Mouse (Mus musculus) embryonic facial prominence, embryonic 12.5 days (tissue): ENCODE measurements around the gene Klhdc7b. TPM values are rescaled to one million over a fixed set of nuclear protein-coding genes. Genes with fewer than 3 reads are reported as not detected.

Source experiments
- ATAC-seq: fragments of 200-750 bp; cut with Nextera tagmentation; 2 replicates; pipeline ENCODE4 v1.8.0; 2017; ENCODE audit not compliant: insufficient number of reproducible peaks, insufficient read depth, low FRiP score, low TSS enrichment
- H3K27ac ChIP-seq: fragments of 300-500 bp; sonication (generic); 2 replicates; pipeline ENCODE4 v1.5.1; 2016; ENCODE audit warnings: mild to moderate bottlenecking
- H3K27me3 ChIP-seq: fragments of 300-500 bp; sonication (generic); 2 replicates; pipeline ENCODE4 v1.6.1; 2016; ENCODE audit warnings: mild to moderate bottlenecking, moderate library complexity
- H3K36me3 ChIP-seq: fragments of 300-500 bp; sonication (generic); 2 replicates; pipeline ENCODE4 v1.6.1; 2016; ENCODE audit warnings: mild to moderate bottlenecking
- H3K4me1 ChIP-seq: fragments of 300-500 bp; sonication (generic); 2 replicates; pipeline ENCODE4 v1.6.1; 2016
- H3K4me2 ChIP-seq: fragments of 300-500 bp; sonication (generic); replicated peaks from 2 replicates; pipeline ENCODE4 v1.6.1; 2016; ENCODE audit warnings: mild to moderate bottlenecking, moderate library complexity
- H3K4me3 ChIP-seq: fragments of 300-500 bp; sonication (generic); 2 replicates; pipeline ENCODE4 v1.5.1; 2016; ENCODE audit warnings: mild to moderate bottlenecking
- H3K9ac ChIP-seq: fragments of 300-500 bp; sonication (generic); 2 replicates; pipeline ENCODE4 v1.6.1; 2016; ENCODE audit warnings: mild to moderate bottlenecking, moderate library complexity
- H3K9me3 ChIP-seq: fragments of 300-500 bp; sonication (generic); 2 replicates; pipeline ENCODE4 v1.6.1; 2016; ENCODE audit warnings: mild to moderate bottlenecking, moderate library complexity
- WGBS: fragments of 180-500 bp; shearing (Covaris S2); methylation state at CpG from one replicate; pipeline ENCODE4 v1.1.7; 2016; 5-methylcytosine and 5-hydroxymethylcytosine counted together
- polyA plus RNA-seq: library from polyadenylated mRNA; unstranded; fragments of >200 nt; fragmentation: Nextera tagmentation; extraction: Ambion mirVana; gene quantifications from 2 replicates; pipeline ENCODE4 v1.2.1, GENCODE M21; 2016

The Klhdc7b gene
- polyA plus RNA-seq, 1 experiment from 2014 or later, result not detected

DNA sequence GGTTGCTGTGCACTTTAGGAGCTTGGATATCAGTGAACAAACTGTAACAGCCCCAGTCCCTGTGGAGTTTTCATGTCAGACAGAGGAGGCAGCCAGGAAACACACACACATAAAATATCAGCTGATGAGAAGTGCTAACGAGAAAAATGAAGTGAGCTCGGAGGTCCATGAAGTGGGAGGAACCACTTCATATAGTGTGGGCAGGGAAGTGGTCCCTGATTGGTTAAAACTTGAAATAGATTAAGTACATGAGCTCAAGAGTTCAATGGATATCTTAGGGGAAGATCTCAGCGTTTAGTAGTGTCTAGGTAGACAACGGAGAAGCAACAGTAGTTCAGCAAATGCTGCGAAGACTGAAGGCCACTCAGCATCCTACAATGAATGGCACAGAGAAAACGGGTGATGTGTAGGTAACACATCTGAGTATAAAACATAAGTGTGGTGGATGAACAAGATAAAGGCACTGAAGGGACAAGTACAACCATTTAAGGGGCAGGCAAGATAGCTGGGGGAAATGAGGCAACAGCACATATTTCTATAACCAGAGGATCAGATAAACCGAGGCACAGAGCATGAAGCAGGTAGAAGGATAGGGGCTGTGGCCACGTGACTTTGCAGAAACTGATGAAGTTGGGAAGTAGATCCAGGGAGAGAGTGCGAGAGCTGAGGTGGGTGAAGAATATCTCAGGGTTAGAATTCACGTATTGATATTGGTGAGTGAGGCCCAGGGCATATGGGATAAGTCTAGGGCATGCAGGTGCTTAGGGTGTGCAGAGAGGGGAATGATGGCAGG is 20.3 kb downstream of the Klhdc7b start:
- H3K4me1 ChIP-seq, result no peaks in the 10 kb centered on the region
- no peak overlapping the region for H3K9ac ChIP-seq
- no peak overlapping the region for H3K27ac ChIP-seq
- ATAC-seq, result no peak
- no peaks in the 10 kb centered on the region for H3K36me3 ChIP-seq
- no peaks in the 10 kb centered on the region for H3K27me3 ChIP-seq
- H3K4me2 ChIP-seq, result no peak overlapping the region
- WGBS, result 81% methylated on average over 10 of the region's 10 CpGs
- H3K4me3 ChIP-seq, result no peak overlapping the region
- H3K9me3 ChIP-seq, result 0 out of 2 replicates have a peak, but pooled peaks cover 4% of the 10 kb centered on the region

DNA sequence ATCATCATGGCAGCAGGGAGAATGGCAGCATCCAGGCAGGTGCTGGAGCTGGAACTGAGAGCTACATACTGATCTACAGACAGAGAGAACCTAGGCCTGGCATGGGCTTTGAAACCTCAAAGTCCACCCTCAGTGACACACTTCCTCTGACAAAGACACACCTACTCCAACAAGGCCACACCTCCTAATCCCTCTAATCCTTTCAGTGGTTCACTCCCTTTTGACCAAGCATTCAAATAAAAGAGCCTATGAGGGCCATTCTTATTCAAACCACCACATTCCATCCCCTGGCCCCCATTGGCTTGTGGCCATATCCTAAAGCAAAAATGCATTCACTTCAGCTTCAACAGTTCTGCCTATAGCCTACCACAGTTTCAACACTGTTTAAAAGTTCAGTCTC is 22.0 kb downstream of the Klhdc7b start:
- no peaks in the 10 kb centered on the region for H3K27me3 ChIP-seq
- no peaks in the 10 kb centered on the region for H3K36me3 ChIP-seq
- no peak overlapping the region for H3K27ac ChIP-seq
- no peaks in the 10 kb centered on the region for H3K4me1 ChIP-seq
- 0 out of 2 replicates have a peak, but pooled peaks cover 7% of the 10 kb centered on the region for H3K9me3 ChIP-seq
- ATAC-seq, result no peak
- no peak overlapping the region for H3K4me3 ChIP-seq
- no peak overlapping the region for H3K9ac ChIP-seq
- no peak overlapping the region for H3K4me2 ChIP-seq

DNA sequence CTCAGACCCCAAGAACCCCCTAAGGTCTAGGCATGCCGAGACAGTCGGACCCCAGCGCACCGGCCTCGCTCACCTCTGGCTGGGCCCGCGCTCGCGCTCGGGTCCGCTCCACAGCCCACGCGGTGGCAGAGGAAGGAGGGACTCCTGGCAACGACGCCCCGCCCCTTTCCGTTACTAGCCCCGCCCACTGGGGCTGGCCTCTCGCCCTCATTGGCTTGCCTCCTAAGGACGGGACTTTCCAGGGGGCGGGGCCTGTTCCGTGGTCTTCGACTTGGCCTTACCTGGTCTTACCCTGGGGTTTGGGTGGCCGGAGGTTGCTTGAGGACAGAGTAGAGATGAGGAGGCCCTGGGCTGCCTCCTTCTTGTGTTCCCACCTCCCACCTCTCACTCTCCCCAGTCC is 25.4 kb downstream of the Klhdc7b start, which contains the start of gene Syce3:
Syce3 (minus strand) TSS at position 386 of the 400 bp plus-strand sequence.
- Histone ChIP-seq H3K27ac (no peak within 1 kb of the TSS), H3K36me3 (no peaks in the 10 kb centered on the region), H3K9me3 (0 out of 2 replicates have a peak, but pooled peaks cover 7% of the 10 kb centered on the region), H3K4me3 (no peak within 1 kb of the TSS), H3K4me2 (no peak within 1 kb of the TSS), H3K9ac (no peak within 1 kb of the TSS), H3K4me1 (no peaks in the 10 kb centered on the region), H3K27me3 (no peaks in the 10 kb centered on the region)
- 0 out of 2 replicates have a peak, but pooled peaks have one; percentile 35 for ATAC-seq
- WGBS, result 87% methylated on average over 24 of the region's 24 CpGs

DNA sequence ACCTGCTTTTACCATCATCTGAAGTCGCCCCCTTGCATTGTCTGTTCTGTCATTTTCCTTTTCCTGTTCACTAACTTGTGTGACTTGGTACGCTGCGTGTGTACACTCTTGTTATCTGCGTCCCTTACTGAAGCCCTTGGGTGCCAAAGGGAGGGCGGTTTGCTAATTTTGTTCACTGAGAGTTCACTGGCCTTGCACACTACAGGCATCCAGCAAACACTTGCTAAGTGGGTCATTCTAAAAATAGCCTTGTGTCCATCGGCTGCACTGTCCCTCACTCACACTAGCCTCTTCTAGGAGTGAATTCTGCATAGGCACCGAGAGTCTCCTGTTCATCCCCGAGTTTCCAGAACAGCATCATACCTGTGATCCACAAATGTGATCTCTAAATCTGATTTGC is 30.6 kb downstream of the Klhdc7b start:
- WGBS, result 87% methylated on average over 8 of the region's 8 CpGs
- Histone ChIP-seq H3K27me3 (no peaks in the 10 kb centered on the region), H3K27ac (no peak overlapping the region), H3K36me3 (peaks cover 5% of the 10 kb centered on the region; the same call in 1 of the 2 replicates), H3K4me1 (no peaks in the 10 kb centered on the region), H3K4me3 (no peak overlapping the region), H3K9ac (no peak overlapping the region), H3K4me2 (no peak overlapping the region), H3K9me3 (0 out of 2 replicates have a peak, but pooled peaks cover 1% of the 10 kb centered on the region)
- no peak for ATAC-seq

DNA sequence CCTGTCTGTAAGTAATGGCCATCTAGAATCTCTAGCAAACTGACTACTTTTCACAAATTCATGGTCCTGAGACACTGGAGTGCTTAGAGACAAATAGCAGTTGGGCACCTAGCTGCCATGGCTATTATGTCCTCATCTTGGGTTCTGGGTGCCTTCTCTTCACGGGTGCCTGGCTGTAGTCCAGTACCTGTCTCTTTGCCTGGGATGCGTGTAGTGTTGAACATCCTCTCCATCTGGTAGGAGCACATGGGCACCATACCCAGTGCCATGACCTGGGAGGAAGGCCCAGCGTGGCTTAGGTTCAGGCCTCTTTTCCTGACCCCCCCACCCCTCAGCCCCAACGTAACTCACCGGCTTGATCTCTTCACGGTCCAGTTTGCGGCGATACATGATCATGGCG is 37.2 kb downstream of the Klhdc7b start:
- Histone ChIP-seq H3K36me3 (peaks cover 20% of the 10 kb centered on the region), H3K9ac (no peak overlapping the region), H3K4me3 (no peak overlapping the region), H3K27me3 (0 out of 2 replicates have a peak, but pooled peaks cover 2% of the 10 kb centered on the region), H3K9me3 (no peaks in the 10 kb centered on the region), H3K4me2 (no peak overlapping the region), H3K4me1 (peaks cover 7% of the 10 kb centered on the region; the same call in 1 of the 2 replicates), H3K27ac (no peak overlapping the region)
- ATAC-seq, result no peak
- 90% methylated on average over 9 of the region's 9 CpGs for WGBS

DNA sequence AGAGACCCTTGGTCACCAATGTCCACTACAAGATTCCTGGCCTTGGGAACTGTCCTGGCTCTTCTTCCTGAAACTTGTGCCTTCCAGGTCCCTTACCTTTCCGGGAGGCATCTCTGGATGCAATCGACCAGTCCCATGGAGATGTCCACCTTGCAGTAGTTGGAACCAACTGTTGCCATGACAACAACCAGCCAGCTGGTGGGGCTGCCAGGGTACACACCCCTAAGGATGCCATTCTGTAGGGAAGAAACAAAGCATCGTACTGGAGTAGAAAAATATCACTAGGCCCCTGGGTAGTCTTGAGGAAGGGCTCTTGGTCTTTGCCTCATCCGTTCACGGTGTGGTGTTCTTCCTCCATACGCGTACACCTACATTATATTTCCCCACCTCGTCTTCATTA is 39.9 kb downstream of the Klhdc7b start:
- Histone ChIP-seq H3K9ac (no peak overlapping the region), H3K4me1 (peaks cover 13% of the 10 kb centered on the region), H3K4me2 (no peak overlapping the region), H3K36me3 (peaks cover 22% of the 10 kb centered on the region), H3K27ac (no peak overlapping the region), H3K9me3 (no peaks in the 10 kb centered on the region), H3K4me3 (no peak overlapping the region), H3K27me3 (0 out of 2 replicates have a peak, but pooled peaks cover 2% of the 10 kb centered on the region)
- ATAC-seq, result no peak
- 85% methylated on average over 8 of the region's 8 CpGs for WGBS

DNA sequence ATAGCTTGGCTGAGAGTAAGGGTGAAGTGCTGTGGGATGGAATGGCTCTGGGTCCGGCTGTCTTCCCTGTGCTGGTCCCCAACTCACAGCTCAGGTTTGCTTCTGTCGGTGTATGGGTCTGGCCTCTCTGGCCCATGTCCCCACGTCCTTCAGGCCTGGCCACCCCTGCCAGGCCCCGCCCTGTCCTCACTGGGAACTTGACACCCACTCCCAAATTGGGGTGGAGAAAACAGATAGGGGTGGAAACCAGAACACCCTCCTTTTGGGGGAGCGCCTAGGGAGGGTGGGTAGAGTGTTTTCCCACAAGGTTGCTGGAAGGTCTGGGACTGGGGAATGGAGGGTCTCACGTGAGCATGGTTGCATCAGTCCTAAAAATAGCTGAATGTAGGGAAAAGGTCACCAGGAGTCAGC is 41.0 kb downstream of the Klhdc7b start, which contains the start of gene Cpt1b:
Cpt1b (minus strand) TSS at position 153 of the 411 bp plus-strand sequence.
- Histone ChIP-seq H3K4me3 (no peak within 1 kb of the TSS), H3K4me2 (0 out of 2 replicates have a peak within 1 kb of the TSS, but pooled peaks have one; percentile 12), H3K27me3 (0 out of 2 replicates have a peak, but pooled peaks cover 2% of the 10 kb centered on the region), H3K9ac (no peak within 1 kb of the TSS), H3K27ac (no peak within 1 kb of the TSS), H3K4me1 (peaks cover 16% of the 10 kb centered on the region), H3K36me3 (peaks cover 19% of the 10 kb centered on the region), H3K9me3 (no peaks in the 10 kb centered on the region)
- no peak for ATAC-seq
- WGBS, result 24% methylated on average over 6 of the region's 6 CpGs

DNA sequence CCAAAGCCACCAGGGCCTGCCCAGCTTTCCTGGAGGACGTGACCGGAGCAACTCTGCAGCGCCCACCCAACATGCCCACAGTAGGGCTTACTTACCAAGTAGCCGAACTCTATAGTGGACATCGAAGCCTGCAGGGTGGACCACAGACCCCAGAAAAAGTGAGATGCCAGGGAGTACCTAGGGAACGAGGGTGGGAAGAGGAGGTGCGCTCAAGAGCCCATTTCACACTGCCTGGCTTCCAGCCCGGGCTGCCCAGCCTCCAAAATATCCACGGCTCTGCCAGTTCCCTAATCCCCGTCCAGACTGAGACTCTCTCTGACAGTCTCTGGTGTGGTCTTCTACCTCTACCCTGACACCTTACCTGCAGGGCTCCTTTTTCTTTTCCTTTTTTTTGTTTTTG is 42.0 kb downstream of the Klhdc7b start:
- H3K36me3 ChIP-seq, result peaks cover 19% of the 10 kb centered on the region
- no peak for ATAC-seq
- H3K4me1 ChIP-seq, result peaks cover 16% of the 10 kb centered on the region
- H3K27me3 ChIP-seq, result 0 out of 2 replicates have a peak, but pooled peaks cover 2% of the 10 kb centered on the region
- no peaks in the 10 kb centered on the region for H3K9me3 ChIP-seq
- no peak overlapping the region for H3K4me2 ChIP-seq
- H3K9ac ChIP-seq, result no peak overlapping the region
- no peak overlapping the region for H3K4me3 ChIP-seq
- no peak overlapping the region for H3K27ac ChIP-seq
- 87% methylated on average over 10 of the region's 10 CpGs for WGBS

DNA sequence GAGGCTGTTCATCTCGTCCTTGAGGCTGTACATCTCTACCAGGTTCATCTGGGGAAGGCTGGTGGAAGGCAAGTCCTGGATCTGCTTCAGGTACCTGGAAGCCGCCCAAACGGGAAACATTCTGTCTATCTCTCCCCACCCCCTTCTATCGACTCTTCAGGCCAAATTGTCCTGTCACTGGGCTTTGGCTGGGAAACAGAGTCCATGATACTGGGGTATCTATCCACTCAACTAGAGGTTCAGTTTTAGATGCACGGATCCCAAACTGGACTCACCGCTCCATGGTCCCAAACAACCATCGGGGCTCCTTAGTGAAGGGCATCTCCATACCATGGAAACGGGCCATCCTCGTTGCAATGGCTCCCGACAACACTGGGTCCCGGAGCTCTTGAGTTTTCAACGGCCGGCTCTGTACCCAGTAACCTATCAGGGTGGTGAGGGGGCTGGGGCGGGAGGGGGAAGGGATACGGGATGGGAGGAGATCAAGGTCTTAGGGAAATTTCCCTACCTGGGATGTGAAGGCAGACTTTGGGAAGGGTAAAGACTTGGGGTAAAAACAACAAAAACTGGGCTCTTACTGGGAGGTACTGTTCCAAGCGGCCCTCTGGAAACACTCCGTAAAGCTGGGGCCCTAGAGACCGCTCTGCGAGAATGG is 43.5 kb downstream of the Klhdc7b start:
- no peak for ATAC-seq
- 81% methylated on average over 19 of the region's 19 CpGs for WGBS
- Histone ChIP-seq H3K9me3 (no peaks in the 10 kb centered on the region), H3K4me1 (peaks cover 16% of the 10 kb centered on the region), H3K27ac (no peak overlapping the region), H3K9ac (peak overlapping the region; percentile 79), H3K27me3 (0 out of 2 replicates have a peak, but pooled peaks cover 2% of the 10 kb centered on the region), H3K4me3 (peak overlapping the region; percentile 67), H3K36me3 (peaks cover 19% of the 10 kb centered on the region), H3K4me2 (peak overlapping the region; percentile 84)

DNA sequence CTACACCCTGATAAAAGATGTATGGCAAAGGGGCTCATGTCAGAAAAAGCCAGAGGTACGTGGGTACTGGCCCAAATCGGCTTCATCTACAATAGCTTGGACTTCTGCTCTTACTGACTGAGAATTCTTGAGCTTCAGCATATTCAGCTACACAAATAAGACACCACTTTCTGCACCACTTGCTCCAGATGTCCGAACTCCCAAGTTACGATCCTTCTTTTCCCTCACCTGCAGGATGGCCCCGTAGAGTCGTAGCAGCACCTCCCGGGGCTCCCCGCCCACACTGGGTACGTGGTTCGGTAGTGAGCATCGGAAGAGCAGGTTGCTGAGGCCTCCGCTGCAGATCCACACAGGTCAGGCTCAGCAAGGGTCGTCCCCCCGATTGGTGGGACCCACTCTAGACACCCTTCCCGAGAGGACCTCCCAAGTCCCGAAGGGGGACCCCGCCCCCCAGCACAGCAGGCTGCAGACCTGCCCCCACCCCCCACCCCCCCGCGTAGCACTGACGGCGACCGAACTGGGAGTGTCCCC is 44.2 kb downstream of the Klhdc7b start:
- Histone ChIP-seq H3K36me3 (peaks cover 19% of the 10 kb centered on the region), H3K4me1 (peaks cover 16% of the 10 kb centered on the region), H3K27me3 (0 out of 2 replicates have a peak, but pooled peaks cover 2% of the 10 kb centered on the region), H3K4me2 (peak overlapping the region; percentile 84), H3K27ac (peak overlapping the region; percentile 93; the same call in 1 of the 2 replicates), H3K4me3 (peak overlapping the region; percentile 67), H3K9me3 (no peaks in the 10 kb centered on the region), H3K9ac (peak overlapping the region; percentile 79)
- 5% methylated on average over 22 of the region's 22 CpGs for WGBS
- peak; percentile 42; the same call in 1 of the 2 replicates for ATAC-seq

DNA sequence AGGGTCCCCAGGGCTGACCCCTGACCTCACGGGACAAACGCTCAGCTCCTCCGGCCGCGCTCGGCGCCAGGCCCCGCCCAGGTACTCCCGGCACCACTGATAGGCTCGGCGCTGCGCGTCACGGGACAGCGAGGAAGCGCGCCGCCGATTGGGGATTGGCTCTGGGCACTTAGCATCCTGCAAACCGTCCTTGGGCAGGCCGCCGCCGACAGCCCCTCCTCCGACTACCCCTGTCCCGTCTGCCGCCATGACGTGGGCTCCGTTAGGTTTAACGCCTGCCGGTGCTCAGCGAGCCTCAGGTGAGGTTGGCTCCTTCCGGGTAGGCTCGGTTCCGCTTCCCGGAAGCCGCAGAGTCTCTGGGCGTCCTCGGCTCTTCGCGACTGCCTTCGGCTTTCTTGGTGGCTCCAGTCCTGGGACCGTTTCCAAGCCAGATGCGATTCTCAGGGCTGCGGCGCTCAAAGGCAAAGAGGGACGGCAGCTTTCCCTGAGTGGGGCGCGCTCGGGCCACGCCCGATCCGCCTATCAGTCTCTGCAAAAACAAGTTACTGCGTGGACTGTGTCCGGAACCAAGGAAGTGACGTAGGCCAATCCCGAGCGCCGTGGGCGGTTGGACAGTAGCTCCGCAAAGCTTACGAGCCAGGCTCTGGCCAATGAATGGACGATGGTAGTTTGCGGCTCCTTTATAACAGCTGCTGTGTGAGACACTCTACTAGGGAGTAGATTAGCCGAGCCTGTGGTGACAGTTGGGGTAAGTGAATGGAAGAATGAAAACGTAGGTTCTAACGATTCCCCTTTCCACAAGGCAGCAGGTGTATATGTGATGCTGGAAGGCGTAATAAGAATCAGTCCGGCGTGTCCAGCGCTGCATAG is 44.9 kb downstream of the Klhdc7b start, which contains the start of the genes C730034F03Rik, Gm44502 and Chkb:
C730034F03Rik (plus strand) TSS at position 238 of the 870 bp plus-strand sequence.
Gm44502 (minus strand) TSS at position 345 of the 870 bp plus-strand sequence.
Chkb (minus strand) TSS at position 557 of the 870 bp plus-strand sequence.
- H3K27ac ChIP-seq, result peak within 1 kb of the TSS; percentile 93
- H3K9ac ChIP-seq, result peak within 1 kb of the TSS; percentile 79
- peak within 1 kb of the TSS; percentile 67 for H3K4me3 ChIP-seq
- 0 out of 2 replicates have a peak, but pooled peaks cover 2% of the 10 kb centered on the region for H3K27me3 ChIP-seq
- H3K36me3 ChIP-seq, result peaks cover 19% of the 10 kb centered on the region
- H3K9me3 ChIP-seq, result no peaks in the 10 kb centered on the region
- under 1% methylated on average over 70 of the region's 70 CpGs for WGBS
- peak; percentile 89 for ATAC-seq
- H3K4me2 ChIP-seq, result peak within 1 kb of the TSS; percentile 84
- peaks cover 16% of the 10 kb centered on the region for H3K4me1 ChIP-seq
